Mouse (Mus musculus): ENCODE measurements around the gene Tor1aip2.

DNA sequence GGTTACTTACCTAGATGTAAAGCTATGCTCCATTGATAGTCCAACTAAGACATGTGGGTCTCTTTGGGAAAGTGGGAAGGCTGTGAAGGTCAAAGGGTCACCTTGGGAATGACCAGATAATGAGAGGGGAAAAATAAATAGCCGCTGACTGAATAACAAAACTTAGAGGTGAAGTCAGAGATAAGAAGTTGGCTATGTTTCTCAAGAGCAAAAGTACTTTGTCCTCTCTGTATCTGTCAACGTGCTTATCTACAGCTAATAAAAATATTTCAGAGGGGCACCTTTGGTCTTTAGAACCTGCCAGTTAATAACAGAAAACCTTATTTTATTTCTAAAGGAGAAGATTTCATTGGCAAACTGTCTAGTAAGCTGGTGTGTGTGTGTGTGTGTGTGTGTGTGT is 39.6 kb upstream of the Tor1aip2 start:
- TF ChIP-seq CTCF (IDR thresholded peaks at IDR 0.05; ENCODE audit: low read depth) (no peak), EP300 (IDR thresholded peaks at IDR 0.05; ENCODE audit: low read depth) (no peak)

All from liver, postnatal 0 days (tissue).